In the genomic region with DNA sequence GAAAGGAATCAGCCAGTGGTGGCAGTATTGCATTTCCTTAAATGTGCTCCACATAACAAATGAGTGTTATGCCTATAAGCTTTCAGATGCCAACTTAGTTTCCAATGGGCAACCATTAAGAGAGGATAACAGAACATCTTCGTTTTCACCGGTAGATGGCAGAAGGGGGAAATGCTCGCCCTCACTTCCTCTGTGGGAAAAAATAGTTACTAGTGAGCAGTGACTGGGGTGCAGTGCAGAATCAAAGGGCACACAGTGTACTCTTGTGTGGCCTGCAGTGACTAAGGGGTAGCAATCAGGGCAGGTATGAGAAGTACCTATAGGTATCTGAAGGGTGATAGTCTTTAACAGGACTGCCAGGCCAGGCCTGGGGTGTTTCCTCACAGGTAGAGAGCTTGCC, we compare ENCODE assay signal across 8 mouse cellular contexts. TPM values are rescaled to one million over a fixed set of nuclear protein-coding genes. Genes with fewer than 3 reads are reported as not detected.
A peak's percentile ranks its signal among the peaks of the same experiment; 100 is the strongest.
DNase-seq lines count a peak whose midpoint lies in the region; ATAC-seq and TF ChIP-seq lines count a peak whose summit lies in the region.

No protein-coding gene starts in this region.

- no peak overlapping the region for H3K4me2 ChIP-seq in midbrain, embryonic 11.5 days
- no peak overlapping the region for H3K4me2 ChIP-seq in kidney, postnatal 0 days (ENCODE audit: low read length)
- no peak overlapping the region for H3K4me2 ChIP-seq in midbrain, embryonic 13.5 days (replicated peaks)

- 10% methylated on average over 3 of the region's 3 CpGs for WGBS in midbrain, embryonic 11.5 days
- WGBS in midbrain, embryonic 10.5 days, result 16% methylated on average over 3 of the region's 3 CpGs
- WGBS in kidney, postnatal 0 days, result 14% methylated on average over 3 of the region's 3 CpGs
- 13% methylated on average over 3 of the region's 3 CpGs for whole genome bisulfite sequencing in midbrain, embryonic 13.5 days

- no peak overlapping the region for H3K27ac ChIP-seq in midbrain, embryonic 11.5 days (ENCODE audit: low read depth, low read length)
- H3K27ac ChIP-seq in midbrain, embryonic 10.5 days (replicated peaks), result no peak overlapping the region
- H3K27ac ChIP-seq in kidney, postnatal 0 days, result no peak overlapping the region
- H3K27ac ChIP-seq in midbrain, embryonic 13.5 days, result no peak overlapping the region

- H3K27me3 ChIP-seq in midbrain, embryonic 11.5 days (ENCODE audit: control insufficient read depth, insufficient read depth, low read length), result no peaks in the 10 kb centered on the region
- H3K27me3 ChIP-seq in midbrain, embryonic 10.5 days (ENCODE audit: low read depth, poor library complexity, severe bottlenecking), result no peaks in the 10 kb centered on the region
- H3K27me3 ChIP-seq in kidney, postnatal 0 days (ENCODE audit: insufficient read depth, low read length), result no peaks in the 10 kb centered on the region
- no peaks in the 10 kb centered on the region for H3K27me3 ChIP-seq in midbrain, embryonic 13.5 days

- H3K36me3 ChIP-seq in midbrain, embryonic 11.5 days (ENCODE audit: control insufficient read depth, insufficient read depth, low read length), result peaks cover 17% of the 10 kb centered on the region
- H3K36me3 ChIP-seq in midbrain, embryonic 10.5 days, result peaks cover 39% of the 10 kb centered on the region
- H3K36me3 ChIP-seq in kidney, postnatal 0 days (ENCODE audit: insufficient read depth, low read length), result peaks cover 27% of the 10 kb centered on the region
- H3K36me3 ChIP-seq in midbrain, embryonic 13.5 days, result peaks cover 42% of the 10 kb centered on the region

- H3K9ac ChIP-seq in midbrain, embryonic 11.5 days (ENCODE audit: low read length), result no peak overlapping the region
- H3K9ac ChIP-seq in kidney, postnatal 0 days (ENCODE audit: low read depth, low read length), result no peak overlapping the region
- no peak overlapping the region for H3K9ac ChIP-seq in midbrain, embryonic 13.5 days (replicated peaks)

- peak; percentile 57; the same call in 1 of the 2 replicates for ATAC-seq in cerebellum, adult (ENCODE audit: insufficient number of reproducible peaks, low FRiP score, low TSS enrichment)
- peak; percentile 62; the same call in 1 of the 2 replicates for ATAC-seq in midbrain, embryonic 11.5 days (ENCODE audit: low FRiP score)
- ATAC-seq in erythroblast, adult 5-6 weeks (replicated peaks; ENCODE audit: low FRiP score, poor library complexity, severe bottlenecking), result peak; percentile 65
- peak; percentile 23; the same call in 1 of the 2 replicates for ATAC-seq in kidney, postnatal 0 days (replicated peaks; ENCODE audit: low FRiP score, low read depth)
- ATAC-seq in midbrain, embryonic 13.5 days, result peak; percentile 66; the same call in 1 of the 2 replicates

- no peak overlapping the region for H3K4me3 ChIP-seq in midbrain, embryonic 11.5 days (ENCODE audit: low read depth, low read length)
- no peak overlapping the region for H3K4me3 ChIP-seq in midbrain, embryonic 10.5 days
- no peak overlapping the region for H3K4me3 ChIP-seq in kidney, postnatal 0 days (replicated peaks; ENCODE audit: low read depth, low read length)
- H3K4me3 ChIP-seq in midbrain, embryonic 13.5 days (replicated peaks), result no peak overlapping the region

- no peak for DNase-seq in cerebellum, adult 18-20 months
- DNase-seq in midbrain, embryonic 11.5 days (ENCODE audit: low spot score, missing footprints), result peak; percentile 85
- DNase-seq in midbrain, embryonic 10.5 days (ENCODE audit: low spot score), result no peak
- peak; percentile 79 for DNase-seq in kidney, postnatal 0 days (ENCODE audit: low spot score)
- no peak for DNase-seq in right cerebral cortex, postnatal 4 days

- H3K4me1 ChIP-seq in midbrain, embryonic 11.5 days (ENCODE audit: control insufficient read depth, insufficient read depth, low read length), result no peaks in the 10 kb centered on the region
- no peaks in the 10 kb centered on the region for H3K4me1 ChIP-seq in midbrain, embryonic 10.5 days
- H3K4me1 ChIP-seq in kidney, postnatal 0 days (replicated peaks; ENCODE audit: insufficient read depth, low read length), result no peaks in the 10 kb centered on the region
- H3K4me1 ChIP-seq in midbrain, embryonic 13.5 days (replicated peaks), result no peaks in the 10 kb centered on the region

- no peaks in the 10 kb centered on the region for H3K9me3 ChIP-seq in midbrain, embryonic 11.5 days (ENCODE audit: control insufficient read depth, low read length)
- no peaks in the 10 kb centered on the region for H3K9me3 ChIP-seq in midbrain, embryonic 10.5 days (replicated peaks)
- H3K9me3 ChIP-seq in kidney, postnatal 0 days (replicated peaks; ENCODE audit: low read length), result no peaks in the 10 kb centered on the region
- no peaks in the 10 kb centered on the region for H3K9me3 ChIP-seq in midbrain, embryonic 13.5 days

- TF ChIP-seq CTCF in kidney, postnatal 0 days (IDR thresholded peaks at IDR 0.05; ENCODE audit: low read depth), result peak; percentile 75

RNA-seq across cellular contexts. Expression of a gene that starts 14.8 kb away (rescaled TPM):
- 103 TPM in 2 replicates for polyA plus RNA-seq in midbrain, embryonic 11.5 days (2014; fragmentation: Nextera tagmentation; extraction: Ambion mirVana)
- polyA plus RNA-seq in midbrain, embryonic 10.5 days (2016; fragmentation: Nextera tagmentation; extraction: Ambion mirVana), result 105 and 108 TPM in 2 replicates
- total RNA-seq in erythroblast, adult 5-6 weeks (2015; ENCODE audit: low replicate concordance), result 29.8 and 34.9 TPM in 2 replicates
- total RNA-seq in erythroblast, adult 5-6 weeks (2017; ENCODE audit: low replicate concordance), result 40.4 and 64.3 TPM in 2 replicates
- 85.9 and 91.6 TPM in 2 replicates for polyA plus RNA-seq in kidney, postnatal 0 days (2015; fragmentation: Nextera tagmentation; extraction: Ambion mirVana)
- polyA plus RNA-seq in midbrain, embryonic 13.5 days (2015; fragmentation: Nextera tagmentation; extraction: Ambion mirVana), result 87.6 TPM in 2 replicates

RNA-seq across cellular contexts. Expression of a gene that starts 39.2 kb away (rescaled TPM):
- 2.8 and 3.0 TPM in 2 replicates for polyA plus RNA-seq in midbrain, embryonic 11.5 days (2014; fragmentation: Nextera tagmentation; extraction: Ambion mirVana)
- polyA plus RNA-seq in midbrain, embryonic 10.5 days (2016; fragmentation: Nextera tagmentation; extraction: Ambion mirVana), result 3.3 and 3.5 TPM in 2 replicates
- total RNA-seq in erythroblast, adult 5-6 weeks (2015; ENCODE audit: low replicate concordance), result not detected in 2 replicates
- total RNA-seq in erythroblast, adult 5-6 weeks (2017; ENCODE audit: low replicate concordance), result not detected in 2 replicates
- polyA plus RNA-seq in kidney, postnatal 0 days (2015; fragmentation: Nextera tagmentation; extraction: Ambion mirVana), result 14.6 and 15.7 TPM in 2 replicates
- 0.53 and 0.98 TPM in 2 replicates for polyA plus RNA-seq in midbrain, embryonic 13.5 days (2015; fragmentation: Nextera tagmentation; extraction: Ambion mirVana)

RNA-seq across cellular contexts. Expression of a gene that starts 44.7 kb away (rescaled TPM):
- polyA plus RNA-seq in midbrain, embryonic 11.5 days (2014; fragmentation: Nextera tagmentation; extraction: Ambion mirVana), result 2.8 and 3.2 TPM in 2 replicates
- polyA plus RNA-seq in midbrain, embryonic 10.5 days (2016; fragmentation: Nextera tagmentation; extraction: Ambion mirVana), result 2.5 and 2.8 TPM in 2 replicates
- 0.19 and 2.1 TPM in 2 replicates for total RNA-seq in erythroblast, adult 5-6 weeks (2015; ENCODE audit: low replicate concordance)
- total RNA-seq in erythroblast, adult 5-6 weeks (2017; ENCODE audit: low replicate concordance), result 4.9 and 6.4 TPM in 2 replicates
- 4.4 and 4.5 TPM in 2 replicates for polyA plus RNA-seq in kidney, postnatal 0 days (2015; fragmentation: Nextera tagmentation; extraction: Ambion mirVana)
- 3.0 and 3.7 TPM in 2 replicates for polyA plus RNA-seq in midbrain, embryonic 13.5 days (2015; fragmentation: Nextera tagmentation; extraction: Ambion mirVana)

Comparison
In these comparisons a context has a peak if more than half of its experiments do, and no peak if none do; other contexts are left out.
1. DNase-seq: peak in midbrain, embryonic 11.5 days (single experiment) and kidney, postnatal 0 days (single experiment); none in cerebellum, adult 18-20 months (0 of 2), midbrain, embryonic 10.5 days (single experiment) and right cerebral cortex, postnatal 4 days (single experiment).
2. Peak in every context shown above with its lines, with median percentiles within 50 percentile points of each other: ATAC-seq.